Mouse (Mus musculus): Measurements from ENCODE around the gene Pik3r5. TPM values are rescaled to one million over a fixed set of nuclear protein-coding genes. Genes with fewer than 3 reads are reported as not detected.

Gene Pik3r5
- polyA plus RNA-seq, 1 experiment from 2014 or later = 1.2 TPM

GRCm38 (mm10) chr11:68526441-68526840 is 94.5 kb downstream of the Pik3r5 start:
- no peak overlapping the region for H3K27ac ChIP-seq (ENCODE audit: low read depth, low read length)
- H3K27me3 ChIP-seq (ENCODE audit: control insufficient read depth, insufficient read depth, low read length) = no peaks in the 10 kb centered on the region
- H3K9me3 ChIP-seq (ENCODE audit: control insufficient read depth, low read length) = no peaks in the 10 kb centered on the region
- H3K9ac ChIP-seq (ENCODE audit: low read length) = no peak overlapping the region
- no peaks in the 10 kb centered on the region for H3K36me3 ChIP-seq (ENCODE audit: control insufficient read depth, insufficient read depth, low read length)
- DNase-seq (ENCODE audit: low spot score) (no peak), ATAC-seq (ENCODE audit: insufficient read depth, low FRiP score, low TSS enrichment) (no peak)
- 74% methylated on average over 4 of the region's 4 CpGs for WGBS
- H3K4me2 ChIP-seq (ENCODE audit: low read depth) = no peak overlapping the region
- no peak overlapping the region for H3K4me3 ChIP-seq (ENCODE audit: low read depth, low read length)
- H3K4me1 ChIP-seq (ENCODE audit: control insufficient read depth, insufficient read depth, low read length) = no peaks in the 10 kb centered on the region

DNA sequence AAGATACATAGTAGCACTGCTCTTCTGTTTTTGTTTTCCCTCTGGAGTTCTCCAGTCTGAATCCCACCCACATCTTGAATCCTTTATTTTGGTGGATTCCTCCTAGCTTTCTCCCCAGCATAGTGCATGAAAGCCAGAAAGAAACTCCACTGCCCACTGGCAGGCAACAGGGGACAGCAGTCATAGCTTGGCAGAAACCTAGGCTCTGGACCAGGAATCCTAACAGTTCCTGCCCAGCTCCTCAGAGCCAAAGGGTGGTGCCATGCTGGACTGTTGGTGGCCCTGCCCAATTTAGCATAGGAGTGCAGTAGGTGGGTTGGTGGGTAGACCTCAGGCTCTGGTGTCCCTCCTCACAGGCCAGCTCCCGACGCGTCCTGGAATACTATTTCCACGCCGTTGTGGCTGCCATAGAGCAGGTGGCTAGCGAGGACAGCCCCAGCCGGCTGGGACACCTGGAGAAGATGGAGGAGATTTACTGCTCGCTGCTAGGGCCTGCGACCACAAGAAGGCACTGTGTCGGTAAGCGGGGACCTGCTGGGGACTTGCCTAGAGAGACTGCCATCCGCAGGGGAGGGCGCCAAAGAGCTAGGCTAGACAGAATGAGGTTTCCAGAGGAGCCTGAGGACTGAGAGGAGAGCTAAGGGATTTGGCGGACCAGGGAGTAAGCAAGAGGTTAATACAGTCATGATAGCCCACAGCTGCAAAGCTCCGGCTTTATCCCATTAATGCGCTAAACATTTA is 99.3 kb downstream of the Pik3r5 start:
- WGBS = 25% methylated on average over 16 of the region's 16 CpGs

DNA sequence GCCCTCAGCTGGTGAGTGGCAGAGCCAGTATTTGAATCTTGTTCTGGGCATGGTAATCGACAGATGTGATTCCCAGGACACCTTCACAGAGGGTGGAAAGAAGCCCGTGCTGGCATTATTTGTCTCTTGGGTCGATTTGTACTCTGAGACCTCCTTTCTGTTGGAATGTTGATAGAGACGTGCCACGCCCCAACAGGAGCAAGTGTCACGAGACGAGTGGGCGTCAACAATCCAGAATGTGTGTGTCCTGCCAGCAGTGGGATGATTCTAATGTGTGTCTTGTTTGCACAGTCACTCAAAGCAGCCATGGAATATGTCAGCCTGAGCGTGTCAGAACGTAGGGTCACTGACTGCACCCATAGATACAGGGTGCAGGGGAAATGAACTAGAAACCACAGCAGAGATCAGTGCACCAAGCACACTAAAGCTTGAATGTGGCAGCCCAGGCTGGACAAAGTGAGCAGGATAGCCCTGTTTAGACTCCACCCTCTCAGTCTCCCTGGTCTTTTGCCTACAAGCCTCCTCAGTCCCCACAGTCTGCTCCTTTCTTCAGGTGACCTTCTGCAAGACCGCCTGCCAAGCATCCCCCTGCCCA is 100.1 kb downstream of the Pik3r5 start:
- Histone ChIP-seq H3K4me2 (ENCODE audit: low read depth) (no peak overlapping the region), H3K36me3 (ENCODE audit: control insufficient read depth, insufficient read depth, low read length) (no peaks in the 10 kb centered on the region), H3K27me3 (ENCODE audit: control insufficient read depth, insufficient read depth, low read length) (no peaks in the 10 kb centered on the region), H3K4me3 (ENCODE audit: low read depth, low read length) (no peak overlapping the region), H3K4me1 (ENCODE audit: control insufficient read depth, insufficient read depth, low read length) (no peaks in the 10 kb centered on the region), H3K27ac (ENCODE audit: low read depth, low read length) (no peak overlapping the region), H3K9ac (ENCODE audit: low read length) (no peak overlapping the region), H3K9me3 (ENCODE audit: control insufficient read depth, low read length) (no peaks in the 10 kb centered on the region)
- WGBS = 86% methylated on average over 11 of the region's 11 CpGs
- DNase-seq (ENCODE audit: low spot score) (no peak), ATAC-seq (ENCODE audit: insufficient read depth, low FRiP score, low TSS enrichment) (no peak)

More for the DNA sequence above, 99.3 kb downstream of the Pik3r5 start:
- H3K27ac ChIP-seq (ENCODE audit: low read depth, low read length) = no peak overlapping the region
- no peak overlapping the region for H3K9ac ChIP-seq (ENCODE audit: low read length)
- no peaks in the 10 kb centered on the region for H3K4me1 ChIP-seq (ENCODE audit: control insufficient read depth, insufficient read depth, low read length)
- no peak overlapping the region for H3K4me3 ChIP-seq (ENCODE audit: low read depth, low read length)
- no peaks in the 10 kb centered on the region for H3K36me3 ChIP-seq (ENCODE audit: control insufficient read depth, insufficient read depth, low read length)
- H3K4me2 ChIP-seq (ENCODE audit: low read depth) = no peak overlapping the region
- no peaks in the 10 kb centered on the region for H3K9me3 ChIP-seq (ENCODE audit: control insufficient read depth, low read length)
- peak; percentile 28 for DNase-seq (ENCODE audit: low spot score)
- H3K27me3 ChIP-seq (ENCODE audit: control insufficient read depth, insufficient read depth, low read length) = no peaks in the 10 kb centered on the region
- no peak for ATAC-seq (ENCODE audit: insufficient read depth, low FRiP score, low TSS enrichment)

DNA sequence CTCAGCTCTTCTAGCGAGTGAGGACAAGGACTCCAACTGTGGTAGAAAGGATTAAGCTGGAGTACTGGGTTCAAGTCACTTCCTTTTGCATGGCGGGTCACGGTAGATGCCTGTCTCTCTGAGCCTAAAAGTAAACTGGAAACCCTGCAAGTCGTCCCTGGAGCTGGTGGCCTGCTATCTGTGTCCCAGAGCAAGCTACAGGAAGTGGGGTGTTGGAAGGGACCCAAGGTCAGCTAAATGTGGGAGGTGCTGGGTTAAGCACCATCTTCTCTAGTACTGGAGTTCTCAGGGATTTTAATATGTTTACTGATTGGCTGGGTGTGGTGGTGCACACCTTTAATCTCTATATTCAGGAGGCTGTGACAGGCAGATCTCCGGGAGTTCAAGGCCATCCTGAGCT is 100.9 kb downstream of the Pik3r5 start:
- ATAC-seq (ENCODE audit: insufficient read depth, low FRiP score, low TSS enrichment) (no peak), DNase-seq (ENCODE audit: low spot score) (no peak)
- 79% methylated on average over 5 of the region's 5 CpGs for WGBS

DNA sequence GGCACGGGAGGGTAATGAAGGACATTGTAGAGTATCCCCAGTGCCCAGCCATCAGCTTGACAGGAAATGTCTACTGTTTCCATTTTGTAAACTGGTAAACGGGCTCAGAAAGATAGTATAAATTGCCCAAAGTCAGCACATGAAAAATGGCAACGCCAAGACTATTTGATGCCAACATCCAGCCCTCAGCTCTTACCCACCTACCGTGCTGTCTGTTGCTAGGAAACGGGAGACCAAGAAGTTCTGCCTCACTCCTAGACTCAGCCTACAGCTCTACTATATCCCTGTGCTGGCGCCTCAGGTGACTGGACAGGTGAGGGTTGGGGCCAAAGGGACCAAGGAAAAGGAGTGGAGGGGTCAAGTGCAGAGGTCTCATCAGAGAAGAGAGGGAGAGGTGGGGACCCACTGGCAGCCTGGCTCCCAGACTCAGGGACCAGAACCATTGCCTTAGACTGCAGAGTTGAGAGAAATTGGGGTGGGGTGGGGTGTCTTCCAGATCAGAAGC is 102.1 kb downstream of the Pik3r5 start:
- DNase-seq (ENCODE audit: low spot score) (no peak), ATAC-seq (ENCODE audit: insufficient read depth, low FRiP score, low TSS enrichment) (no peak)
- Histone ChIP-seq H3K9me3 (ENCODE audit: control insufficient read depth, low read length) (no peaks in the 10 kb centered on the region), H3K9ac (ENCODE audit: low read length) (no peak overlapping the region), H3K4me2 (ENCODE audit: low read depth) (no peak overlapping the region), H3K27ac (ENCODE audit: low read depth, low read length) (no peak overlapping the region), H3K4me3 (ENCODE audit: low read depth, low read length) (no peak overlapping the region), H3K36me3 (ENCODE audit: control insufficient read depth, insufficient read depth, low read length) (no peaks in the 10 kb centered on the region), H3K27me3 (ENCODE audit: control insufficient read depth, insufficient read depth, low read length) (no peaks in the 10 kb centered on the region), H3K4me1 (ENCODE audit: control insufficient read depth, insufficient read depth, low read length) (no peaks in the 10 kb centered on the region)
- 85% methylated on average over 6 of the region's 6 CpGs for WGBS

More for the DNA sequence above, 100.9 kb downstream of the Pik3r5 start:
- Histone ChIP-seq H3K4me1 (ENCODE audit: control insufficient read depth, insufficient read depth, low read length) (no peaks in the 10 kb centered on the region), H3K4me3 (ENCODE audit: low read depth, low read length) (no peak overlapping the region), H3K27me3 (ENCODE audit: control insufficient read depth, insufficient read depth, low read length) (no peaks in the 10 kb centered on the region), H3K9me3 (ENCODE audit: control insufficient read depth, low read length) (no peaks in the 10 kb centered on the region), H3K9ac (ENCODE audit: low read length) (no peak overlapping the region), H3K36me3 (ENCODE audit: control insufficient read depth, insufficient read depth, low read length) (no peaks in the 10 kb centered on the region), H3K4me2 (ENCODE audit: low read depth) (no peak overlapping the region), H3K27ac (ENCODE audit: low read depth, low read length) (no peak overlapping the region)

- WGBS = 78% methylated on average over 4 of the region's 4 CpGs
- no peaks in the 10 kb centered on the region for H3K4me1 ChIP-seq (ENCODE audit: control insufficient read depth, insufficient read depth, low read length)
- DNase-seq (ENCODE audit: low spot score) = no peak
- no peak overlapping the region for H3K4me3 ChIP-seq (ENCODE audit: low read depth, low read length)
- H3K27ac ChIP-seq (ENCODE audit: low read depth, low read length) = no peak overlapping the region
- ATAC-seq (ENCODE audit: insufficient read depth, low FRiP score, low TSS enrichment) = no peak
- H3K9me3 ChIP-seq (ENCODE audit: control insufficient read depth, low read length) = no peaks in the 10 kb centered on the region
- no peak overlapping the region for H3K9ac ChIP-seq (ENCODE audit: low read length)
- no peaks in the 10 kb centered on the region for H3K27me3 ChIP-seq (ENCODE audit: control insufficient read depth, insufficient read depth, low read length)
- no peak overlapping the region for H3K4me2 ChIP-seq (ENCODE audit: low read depth)
- no peaks in the 10 kb centered on the region for H3K36me3 ChIP-seq (ENCODE audit: control insufficient read depth, insufficient read depth, low read length)
Measured at GRCm38 (mm10) chr11:68536026-68536425, 104.1 kb downstream of the Pik3r5 start.

GRCm38 (mm10) chr11:68536465-68536864 is 104.5 kb downstream of the Pik3r5 start:
- peak; percentile 28 for DNase-seq (ENCODE audit: low spot score)
- no peak for ATAC-seq (ENCODE audit: insufficient read depth, low FRiP score, low TSS enrichment)
- H3K4me2 ChIP-seq (ENCODE audit: low read depth) = no peak overlapping the region
- H3K4me1 ChIP-seq (ENCODE audit: control insufficient read depth, insufficient read depth, low read length) = no peaks in the 10 kb centered on the region
- no peaks in the 10 kb centered on the region for H3K36me3 ChIP-seq (ENCODE audit: control insufficient read depth, insufficient read depth, low read length)
- no peak overlapping the region for H3K9ac ChIP-seq (ENCODE audit: low read length)
- no peaks in the 10 kb centered on the region for H3K9me3 ChIP-seq (ENCODE audit: control insufficient read depth, low read length)
- WGBS = 64% methylated on average over 4 of the region's 4 CpGs
- no peak overlapping the region for H3K4me3 ChIP-seq (ENCODE audit: low read depth, low read length)
- no peaks in the 10 kb centered on the region for H3K27me3 ChIP-seq (ENCODE audit: control insufficient read depth, insufficient read depth, low read length)
- H3K27ac ChIP-seq (ENCODE audit: low read depth, low read length) = no peak overlapping the region

GRCm38 (mm10) chr11:68539621-68540020 is 107.7 kb downstream of the Pik3r5 start:
- Histone ChIP-seq H3K4me3 (ENCODE audit: low read depth, low read length) (no peak overlapping the region), H3K4me2 (ENCODE audit: low read depth) (no peak overlapping the region), H3K27ac (ENCODE audit: low read depth, low read length) (no peak overlapping the region), H3K36me3 (ENCODE audit: control insufficient read depth, insufficient read depth, low read length) (no peaks in the 10 kb centered on the region), H3K4me1 (ENCODE audit: control insufficient read depth, insufficient read depth, low read length) (no peaks in the 10 kb centered on the region), H3K9ac (ENCODE audit: low read length) (no peak overlapping the region), H3K9me3 (ENCODE audit: control insufficient read depth, low read length) (no peaks in the 10 kb centered on the region), H3K27me3 (ENCODE audit: control insufficient read depth, insufficient read depth, low read length) (no peaks in the 10 kb centered on the region)
- DNase-seq (ENCODE audit: low spot score) (no peak), ATAC-seq (ENCODE audit: insufficient read depth, low FRiP score, low TSS enrichment) (no peak)
- WGBS = 58% methylated on average over 5 of the region's 5 CpGs

GRCm38 (mm10) chr11:68544554-68544953 is 112.6 kb downstream of the Pik3r5 start:
- Histone ChIP-seq H3K4me3 (ENCODE audit: low read depth, low read length) (no peak overlapping the region), H3K9ac (ENCODE audit: low read length) (no peak overlapping the region), H3K4me1 (ENCODE audit: control insufficient read depth, insufficient read depth, low read length) (no peaks in the 10 kb centered on the region), H3K27ac (ENCODE audit: low read depth, low read length) (no peak overlapping the region), H3K36me3 (ENCODE audit: control insufficient read depth, insufficient read depth, low read length) (no peaks in the 10 kb centered on the region), H3K9me3 (ENCODE audit: control insufficient read depth, low read length) (no peaks in the 10 kb centered on the region), H3K4me2 (ENCODE audit: low read depth) (no peak overlapping the region), H3K27me3 (ENCODE audit: control insufficient read depth, insufficient read depth, low read length) (no peaks in the 10 kb centered on the region)
- ATAC-seq (ENCODE audit: insufficient read depth, low FRiP score, low TSS enrichment) = no peak
- peak; percentile 35 for DNase-seq (ENCODE audit: low spot score)
- WGBS = 5% methylated on average over 8 of the region's 8 CpGs
